Comparison of ENCODE assay signal across 17 mouse cellular contexts in the genomic region with DNA sequence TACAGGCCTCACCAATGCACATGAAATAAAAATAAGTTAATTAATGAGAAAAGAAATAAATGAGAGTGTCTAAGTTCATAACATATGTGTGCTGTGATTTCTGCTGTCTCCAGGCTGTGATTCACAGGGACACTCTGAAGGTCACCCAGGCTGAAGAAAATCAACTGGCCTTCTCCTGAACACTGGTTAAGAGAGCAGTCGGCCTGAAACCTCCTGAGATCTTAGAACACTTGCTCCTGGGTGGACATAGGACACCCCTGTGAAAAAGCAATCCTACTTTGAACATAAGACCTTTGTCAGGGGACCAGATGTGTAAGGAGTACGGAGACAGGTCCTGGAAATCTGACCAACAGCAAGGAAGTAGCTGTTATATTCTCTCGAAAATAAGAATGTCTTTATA.
"Had no signal": no experiment of that assay in that cellular context is flagged by ENCODE, and none has a peak within 500 bp of the region (broad histone marks: within the 10 kb centered on the region; RNA-seq: fewer than 3 reads in every experiment).

No protein-coding gene starts in this region.

- H3K4me1 ChIP-seq: megakaryocyte, embryonic 14.5 days; midbrain, embryonic 13.5 days; midbrain, embryonic 15.5 days; neural tube, embryonic 12.5 days; stomach, embryonic 15.5 days had no signal

- H3K9ac ChIP-seq: lung, embryonic 15.5 days; midbrain, embryonic 13.5 days; midbrain, embryonic 15.5 days; neural tube, embryonic 12.5 days; stomach, embryonic 15.5 days had no signal

- DNase-seq: lung, adult 2 months; lung, postnatal 14 days; lung, postnatal 36 days; right cerebral cortex, postnatal 14 days; thymus, adult 2 months; thymus, postnatal 25 days; thymus, postnatal 4 days had no signal

- H3K27me3 ChIP-seq: lung, embryonic 15.5 days; megakaryocyte, embryonic 14.5 days; midbrain, embryonic 13.5 days; midbrain, embryonic 15.5 days; neural tube, embryonic 12.5 days; stomach, embryonic 15.5 days had no signal

- H3K4me2 ChIP-seq: lung, embryonic 15.5 days; midbrain, embryonic 11.5 days; midbrain, embryonic 13.5 days; midbrain, embryonic 15.5 days; neural tube, embryonic 12.5 days; stomach, embryonic 15.5 days had no signal

- H3K36me3 ChIP-seq: lung, embryonic 15.5 days; midbrain, embryonic 13.5 days; midbrain, embryonic 15.5 days; neural tube, embryonic 12.5 days; stomach, embryonic 15.5 days had no signal

- ATAC-seq: lung, postnatal 0 days; midbrain, embryonic 13.5 days; midbrain, embryonic 15.5 days had no signal

- H3K9me3 ChIP-seq: lung, embryonic 15.5 days; midbrain, embryonic 13.5 days; midbrain, embryonic 15.5 days; neural tube, embryonic 12.5 days; stomach, embryonic 15.5 days had no signal

- H3K4me3 ChIP-seq: lung, embryonic 15.5 days; megakaryocyte, embryonic 14.5 days; midbrain, embryonic 13.5 days; midbrain, embryonic 15.5 days; neural tube, embryonic 12.5 days; stomach, embryonic 15.5 days had no signal

- H3K27ac ChIP-seq: lung, embryonic 15.5 days; macrophage; midbrain, embryonic 13.5 days; midbrain, embryonic 15.5 days; neural tube, embryonic 12.5 days; stomach, embryonic 15.5 days; stomach, postnatal 0 days had no signal
